Mouse (Mus musculus): ENCODE results near the gene Dusp18.

DNA sequence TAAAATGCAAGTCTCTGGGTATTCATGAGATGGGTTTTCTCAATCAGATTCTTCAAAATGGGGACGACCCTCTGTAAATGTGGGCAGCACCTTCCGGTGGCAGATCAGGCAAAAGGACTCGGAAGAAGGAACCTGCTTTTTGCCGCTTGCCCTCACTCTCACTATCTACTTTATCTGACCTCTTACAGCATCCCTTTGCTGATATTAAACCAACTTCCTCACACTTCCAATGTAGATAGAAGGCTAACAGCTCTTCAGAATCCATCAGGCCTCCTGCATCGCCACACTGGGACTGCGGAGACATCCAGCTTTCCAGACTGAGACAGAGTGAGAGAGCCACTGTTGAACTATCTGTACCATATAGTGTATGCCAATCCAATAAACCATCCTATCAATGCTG is 27.7 kb downstream of the Dusp18 start:
- no peak for TF ChIP-seq GATA1 (IDR thresholded peaks at IDR 0.05; ENCODE audit: low read length)
- no peak for TF ChIP-seq TAL1 (IDR thresholded peaks at IDR 0.05; ENCODE audit: low read length)
